Comparison of ENCODE assay signal across 11 mouse cellular contexts in genomic region chr9:46482859-46483443, GRCm38 (mm10).
DNase-seq lines count a peak whose midpoint lies in the region; ATAC-seq and TF ChIP-seq lines count a peak whose summit lies in the region.
"Had no signal": no experiment of that assay in that cellular context is flagged by ENCODE, and none has a peak within 500 bp of the region (broad histone marks: within the 10 kb centered on the region; RNA-seq: fewer than 3 reads in every experiment).

No protein-coding gene starts in this region.

- ATAC-seq in megakaryocyte, adult 5-6 weeks (ENCODE audit: poor library complexity, severe bottlenecking): peak; percentile 56; the same call in 1 of the 2 replicates
- ATAC-seq in stomach, postnatal 0 days (ENCODE audit: low FRiP score, low TSS enrichment): no peak
- no peak for ATAC-seq in kidney, embryonic 14.5 days (ENCODE audit: low FRiP score, low TSS enrichment)
- ATAC-seq: activated CD4-positive, CD25-positive, alpha-beta regulatory T cell, adult 4 months had no signal

- H3K4me3 ChIP-seq in layer of hippocampus, adult 2 months: no peak overlapping the region
- H3K4me3 ChIP-seq in forebrain, embryonic 10.5 days: no peak overlapping the region; the same call in 1 of the 2 replicates
- no peak overlapping the region for H3K4me3 ChIP-seq in stomach, postnatal 0 days (ENCODE audit: low read depth, low read length)
- no peak overlapping the region for H3K4me3 ChIP-seq in kidney, embryonic 14.5 days (ENCODE audit: low read length)
- H3K4me3 ChIP-seq in lung, adult 2 months (replicated peaks; ENCODE audit: extremely low read depth, low read depth, low read length): no peak overlapping the region
- H3K4me3 ChIP-seq: embryonic facial prominence, embryonic 15.5 days; left cerebral cortex, adult 2 months had no signal

- TF ChIP-seq CTCF in layer of hippocampus, adult 2 months (conservative IDR thresholded peaks at IDR 0.05): peak; percentile 36
- 0 out of 2 replicates have a peak, but pooled peaks have one; percentile 6 for TF ChIP-seq CTCF in stomach, postnatal 0 days (IDR thresholded peaks at IDR 0.05; ENCODE audit: low read depth)
- no peak for TF ChIP-seq CTCF in lung, adult 2 months (IDR thresholded peaks at IDR 0.05; ENCODE audit: insufficient read depth, low read length)

- H3K36me3 ChIP-seq in forebrain, embryonic 10.5 days (replicated peaks): no peaks in the 10 kb centered on the region
- H3K36me3 ChIP-seq in stomach, postnatal 0 days (ENCODE audit: control insufficient read depth, insufficient read depth, low read length): no peaks in the 10 kb centered on the region
- no peaks in the 10 kb centered on the region for H3K36me3 ChIP-seq in kidney, embryonic 14.5 days (ENCODE audit: control insufficient read depth, insufficient read depth, low read length)
- H3K36me3 ChIP-seq: embryonic facial prominence, embryonic 15.5 days had no signal

- DNase-seq in layer of hippocampus, adult 2 months (ENCODE audit: low spot score in 2 of 2): no peak
- DNase-seq in layer of hippocampus, postnatal 14 days (ENCODE audit: low spot score in 2 of 2): no peak
- DNase-seq in forebrain, embryonic 10.5 days (ENCODE audit: extremely low spot score, low spot score): no peak
- no peak for DNase-seq in stomach, postnatal 0 days (ENCODE audit: low spot score)
- DNase-seq in lung, adult 2 months: no peak
- no peak for DNase-seq in layer of hippocampus, adult 8-10 months (ENCODE audit: low spot score in 2 of 2)

- no peak for TF ChIP-seq EP300 in stomach, postnatal 0 days (optimal IDR thresholded peaks at IDR 0.05)

- no peak overlapping the region for H3K4me2 ChIP-seq in stomach, postnatal 0 days (replicated peaks; ENCODE audit: low read depth)
- H3K4me2 ChIP-seq in kidney, embryonic 14.5 days (replicated peaks; ENCODE audit: low read depth, low read length): no peak overlapping the region
- H3K4me2 ChIP-seq: embryonic facial prominence, embryonic 15.5 days had no signal

- H3K27me3 ChIP-seq in forebrain, embryonic 10.5 days (ENCODE audit: poor library complexity, severe bottlenecking): peaks cover 42% of the 10 kb centered on the region
- H3K27me3 ChIP-seq in stomach, postnatal 0 days (ENCODE audit: control insufficient read depth, insufficient read depth, low read length): no peaks in the 10 kb centered on the region
- no peaks in the 10 kb centered on the region for H3K27me3 ChIP-seq in kidney, embryonic 14.5 days (ENCODE audit: control insufficient read depth, insufficient read depth, low read length)
- H3K27me3 ChIP-seq: embryonic facial prominence, embryonic 15.5 days had no signal

- H3K9ac ChIP-seq in stomach, postnatal 0 days (ENCODE audit: low read length): no peak overlapping the region
- no peak overlapping the region for H3K9ac ChIP-seq in kidney, embryonic 14.5 days (ENCODE audit: low read depth, low read length)
- H3K9ac ChIP-seq: embryonic facial prominence, embryonic 15.5 days had no signal

- no peak overlapping the region for H3K27ac ChIP-seq in layer of hippocampus, adult 2 months
- peak overlapping the region; percentile 73 for H3K27ac ChIP-seq in forebrain, embryonic 10.5 days
- H3K27ac ChIP-seq in stomach, postnatal 0 days (replicated peaks): no peak overlapping the region
- no peak overlapping the region for H3K27ac ChIP-seq in kidney, embryonic 14.5 days (ENCODE audit: low read depth, low read length)
- H3K27ac ChIP-seq: embryonic facial prominence, embryonic 15.5 days; left cerebral cortex, adult 2 months had no signal

- H3K9me3 ChIP-seq in forebrain, embryonic 10.5 days: no peaks in the 10 kb centered on the region
- H3K9me3 ChIP-seq in stomach, postnatal 0 days (ENCODE audit: control insufficient read depth, low read length): no peaks in the 10 kb centered on the region
- no peaks in the 10 kb centered on the region for H3K9me3 ChIP-seq in kidney, embryonic 14.5 days (ENCODE audit: control insufficient read depth, low read length)
- H3K9me3 ChIP-seq: embryonic facial prominence, embryonic 15.5 days had no signal

- H3K4me1 ChIP-seq in forebrain, embryonic 10.5 days: peaks cover 47% of the 10 kb centered on the region
- H3K4me1 ChIP-seq in stomach, postnatal 0 days (replicated peaks; ENCODE audit: control insufficient read depth, insufficient read depth): no peaks in the 10 kb centered on the region
- peaks cover 10% of the 10 kb centered on the region for H3K4me1 ChIP-seq in kidney, embryonic 14.5 days (ENCODE audit: control insufficient read depth, insufficient read depth, low read length)
- H3K4me1 ChIP-seq in lung, adult 2 months (ENCODE audit: control insufficient read depth, insufficient read depth, low read length): no peaks in the 10 kb centered on the region

- no peak for TF ChIP-seq POLR2A in lung, adult 2 months (IDR thresholded peaks at IDR 0.05; ENCODE audit: borderline replicate concordance, extremely low read depth, low read depth, low read length)

- 54% methylated on average over 5 of the region's 5 CpGs for WGBS in forebrain, embryonic 10.5 days
- WGBS in stomach, postnatal 0 days: 71% methylated on average over 5 of the region's 5 CpGs
- WGBS in kidney, embryonic 14.5 days: 59% methylated on average over 5 of the region's 5 CpGs
- 65% methylated on average over 5 of the region's 5 CpGs for WGBS in lung, adult 2 months
